Mouse (Mus musculus): ENCODE results near the gene Man2c1.

DNA sequence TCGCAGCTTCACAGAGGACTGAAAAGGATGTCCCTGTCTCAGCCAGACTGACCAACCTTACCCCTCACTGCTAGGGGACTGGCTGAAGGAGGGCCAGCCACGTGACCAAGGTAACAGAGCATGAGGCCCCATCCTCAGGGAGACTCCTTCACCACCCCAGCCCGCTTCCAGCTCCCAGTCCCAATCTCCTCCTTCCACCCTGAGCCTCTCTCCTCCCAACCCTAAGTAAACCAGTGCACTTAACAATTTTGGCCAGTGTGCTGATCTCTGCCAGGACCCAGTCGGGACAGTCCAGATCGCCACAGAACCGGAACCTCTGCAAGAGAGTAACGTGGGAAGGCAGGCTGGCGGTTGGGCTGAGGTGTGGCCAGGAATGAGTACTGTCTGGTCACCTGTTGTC is 26.3 kb downstream of the Man2c1 start:
- TF ChIP-seq CTCF (IDR thresholded peaks at IDR 0.05; ENCODE audit: control insufficient read depth, insufficient read depth, insufficient replicate concordance, low read depth, low read length) (no peak), POLR2A (IDR thresholded peaks at IDR 0.05; ENCODE audit: control insufficient read depth, low read depth, low read length) (no peak)

All from testis, adult 2 months (tissue).